Mouse (Mus musculus) adrenal gland, postnatal 4 days (tissue): ENCODE measurements around the gene Zfp3. TPM values are rescaled to one million over a fixed set of nuclear protein-coding genes. Genes with fewer than 3 reads are reported as not detected.
"Not testable (repeated sequence)": the region's sequence is repeated elsewhere in the genome, so short reads cannot be mapped to it uniquely, and the experiment has no call there.

Source experiments
- DNase-seq, 2 experiments: peaks; one replicate each; pipeline ENCODE4 v3.0.0; 2021 to 2022; ENCODE audit warnings: low spot score in 2 of 2, mixed read lengths in 2 of 2
- total RNA-seq, 2 experiments: library from RNA; stranded (reverse); gene quantifications; 2 replicates each; pipeline ENCODE4 v1.2.3; 2021

Gene Zfp3
- total RNA-seq, 2 experiments from 2014 or later: 12.9 to 13.2 TPM

DNA sequence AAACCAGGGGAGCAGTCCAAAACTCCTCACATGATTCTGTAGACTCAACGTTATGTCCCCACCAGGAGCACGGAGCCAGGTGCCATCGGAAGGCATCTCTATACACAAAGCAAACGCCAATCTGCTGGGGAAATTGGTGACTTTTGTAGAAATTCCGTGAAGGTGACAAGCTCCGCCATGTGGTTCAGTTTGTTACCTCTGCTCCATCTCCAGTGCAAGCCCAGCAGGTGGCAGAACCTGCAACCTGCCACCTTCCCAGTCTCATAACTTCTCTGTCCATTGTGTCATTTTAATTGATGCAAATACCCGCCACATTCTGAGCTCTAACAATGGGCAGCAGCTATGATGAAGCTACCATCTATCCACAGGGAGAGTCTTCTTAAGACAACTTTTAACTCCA lies 9.1 kb upstream of the Zfp3 start:
- DNase-seq: no peak

DNA sequence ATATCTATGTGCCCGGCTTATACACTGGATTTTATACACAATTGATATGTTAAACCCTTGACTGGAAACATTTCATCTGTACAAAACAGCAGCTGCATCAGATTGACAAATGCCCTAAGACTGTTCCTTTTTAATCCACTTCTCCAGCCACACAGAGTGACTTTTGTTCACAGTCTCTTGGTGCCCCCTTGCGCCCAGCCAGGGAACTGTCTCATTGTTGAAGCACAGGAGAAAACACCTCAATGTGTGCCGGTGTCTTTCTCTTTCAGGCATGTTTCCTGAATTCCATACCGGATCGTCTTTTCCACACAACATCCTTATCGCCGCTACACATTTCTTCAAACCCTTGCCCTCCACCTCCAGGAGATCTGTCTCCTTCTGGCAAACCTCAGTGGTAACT lies 8.4 kb upstream of the Zfp3 start:
- peak; percentile 43 to 65 for DNase-seq

DNA sequence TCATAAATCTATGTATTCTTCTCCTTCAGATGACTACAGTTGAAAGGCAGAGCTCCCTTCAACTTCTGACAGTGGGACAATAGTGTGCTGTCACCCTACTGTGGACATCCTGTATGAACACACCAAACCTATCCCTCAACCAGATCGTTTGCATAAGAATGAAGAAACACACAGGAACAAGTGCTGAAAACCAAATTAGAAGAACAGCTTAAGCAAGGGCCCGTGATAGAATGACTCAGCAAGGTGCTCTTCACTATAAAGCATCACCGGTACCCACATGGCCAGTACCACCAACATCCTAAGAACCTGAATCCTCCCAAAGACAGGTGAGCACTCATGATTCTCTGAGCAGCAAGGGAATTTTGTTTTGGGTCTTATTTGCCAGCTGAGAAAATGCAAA lies 3.6 kb upstream of the Zfp3 start:
- not testable (repeated sequence) for DNase-seq

DNA sequence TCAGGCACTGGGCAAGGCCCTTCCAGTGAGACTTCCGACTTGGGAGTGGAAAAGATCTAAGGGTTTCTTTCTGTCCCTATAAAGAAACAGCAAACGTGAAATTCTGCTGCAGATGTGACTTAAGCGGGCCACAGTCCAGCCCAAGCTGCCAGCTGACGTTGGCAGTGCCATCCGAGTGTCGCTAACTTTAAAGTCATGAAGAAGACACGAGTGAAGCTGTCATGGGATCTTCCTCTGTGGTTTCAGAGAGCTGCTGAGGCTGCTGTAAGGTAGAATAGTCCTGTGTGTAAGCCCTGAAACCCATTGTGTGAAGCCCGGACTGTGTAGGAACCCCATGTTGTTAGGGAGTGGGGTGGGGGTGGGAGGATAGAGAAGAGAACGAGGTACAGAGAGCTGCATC lies 1.4 kb upstream of the Zfp3 start:
- no peak for DNase-seq

DNA sequence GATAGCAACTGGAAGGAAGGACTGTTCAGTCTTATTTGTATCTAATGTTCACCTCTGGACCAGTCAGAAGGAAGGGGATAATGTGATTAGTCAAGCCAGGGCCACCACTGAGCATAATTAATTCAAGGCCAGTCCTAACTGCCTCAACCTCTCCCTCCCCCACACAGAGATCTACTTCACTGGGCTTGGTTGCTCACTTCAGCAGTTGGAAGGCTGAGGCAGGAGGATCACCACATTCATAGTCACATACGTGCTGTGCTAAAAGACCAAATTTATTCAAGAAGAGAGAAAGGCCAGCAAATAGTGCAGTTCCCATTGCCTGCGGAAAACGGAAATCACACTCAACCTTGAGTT lies 450 bp upstream of the Zfp3 start:
- no peak for DNase-seq

DNA sequence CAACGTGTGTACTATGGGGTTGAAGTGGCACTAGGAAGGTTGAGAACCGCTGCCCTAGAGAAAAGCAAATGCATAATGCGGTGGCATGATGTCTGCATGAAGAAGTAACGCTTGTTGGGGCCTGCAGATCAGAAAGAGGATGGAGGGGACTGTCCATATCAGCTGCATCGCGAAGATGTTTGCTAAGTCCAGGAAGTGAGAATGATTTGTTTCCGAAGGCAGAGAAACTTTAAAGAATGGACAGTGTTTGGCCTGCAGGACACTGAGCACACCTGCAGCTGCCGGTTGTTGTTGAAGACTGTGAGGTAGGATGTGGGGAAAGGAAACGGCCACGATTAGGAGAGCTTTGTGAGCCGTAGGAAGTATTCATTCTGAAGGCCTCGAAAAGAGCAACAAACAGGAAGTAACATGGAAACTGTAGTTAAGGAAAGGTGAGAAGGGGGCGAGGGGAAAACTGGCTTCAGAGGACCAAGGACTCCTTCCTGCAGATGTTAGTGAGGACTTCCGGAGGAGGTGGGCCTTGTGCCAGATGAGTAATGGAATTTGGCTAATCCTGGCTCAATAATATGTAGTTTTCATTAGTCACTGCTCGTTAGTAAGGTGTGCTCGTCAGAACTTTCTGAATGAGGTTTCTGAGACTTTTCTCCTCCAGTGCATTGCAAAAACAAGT lies 1.9 kb downstream of the Zfp3 start:
- DNase-seq: no peak

DNA sequence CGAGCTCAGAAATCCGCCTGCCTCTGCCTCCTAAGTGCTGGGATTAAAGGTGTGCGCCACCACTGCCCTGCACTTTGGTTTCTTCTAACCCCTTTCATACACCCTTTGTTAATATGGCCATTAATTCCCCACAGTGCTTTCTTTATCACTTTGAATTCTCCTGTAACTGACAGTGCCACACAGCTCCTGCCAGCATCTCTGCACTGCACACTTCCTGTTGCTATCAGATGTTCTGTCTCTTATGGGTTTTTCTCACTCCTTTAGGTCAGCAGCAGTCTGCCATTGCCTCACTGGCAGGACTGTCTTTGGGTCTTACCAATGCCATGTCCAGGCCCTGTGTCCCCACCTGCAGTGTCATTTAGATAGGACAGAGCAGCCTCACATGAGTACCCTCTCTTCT lies 6.8 kb downstream of the Zfp3 start:
- DNase-seq: no peak

DNA sequence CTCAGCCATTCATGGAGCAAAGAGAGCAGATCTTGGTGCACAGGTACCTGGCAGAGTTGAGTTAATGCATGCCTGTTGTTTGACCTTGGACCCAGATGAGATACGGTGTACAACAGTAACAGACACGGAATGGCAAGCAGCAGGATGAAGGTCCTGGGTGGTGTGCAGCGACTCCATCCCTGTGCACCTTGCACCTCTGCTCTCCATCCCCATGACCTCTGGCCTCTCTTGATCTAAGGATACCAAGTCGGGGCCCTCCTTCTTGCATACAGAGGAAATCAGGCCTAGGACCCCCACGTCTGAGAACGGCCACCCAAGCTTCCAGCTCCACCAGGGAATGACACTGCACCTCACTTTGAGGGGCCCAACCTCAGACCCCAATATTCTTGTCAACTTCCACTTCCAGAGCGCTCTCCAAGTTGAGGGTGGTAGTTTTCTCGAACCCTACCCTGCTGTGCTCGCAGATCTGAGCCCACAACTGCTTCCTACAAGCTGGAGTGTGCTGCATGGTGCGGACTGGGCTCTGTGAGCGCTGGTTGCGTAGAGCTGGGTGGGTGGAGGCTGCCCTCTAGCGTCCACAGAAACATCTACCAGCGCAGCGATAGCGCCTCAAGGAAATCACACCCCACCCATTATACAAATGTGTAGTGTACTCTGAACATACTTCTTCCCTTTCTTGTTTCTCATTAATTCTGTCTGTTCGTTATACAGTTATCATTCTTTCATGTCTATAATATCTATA lies 13.0 kb downstream of the Zfp3 start:
- peak; percentile 33 to 40 for DNase-seq

DNA sequence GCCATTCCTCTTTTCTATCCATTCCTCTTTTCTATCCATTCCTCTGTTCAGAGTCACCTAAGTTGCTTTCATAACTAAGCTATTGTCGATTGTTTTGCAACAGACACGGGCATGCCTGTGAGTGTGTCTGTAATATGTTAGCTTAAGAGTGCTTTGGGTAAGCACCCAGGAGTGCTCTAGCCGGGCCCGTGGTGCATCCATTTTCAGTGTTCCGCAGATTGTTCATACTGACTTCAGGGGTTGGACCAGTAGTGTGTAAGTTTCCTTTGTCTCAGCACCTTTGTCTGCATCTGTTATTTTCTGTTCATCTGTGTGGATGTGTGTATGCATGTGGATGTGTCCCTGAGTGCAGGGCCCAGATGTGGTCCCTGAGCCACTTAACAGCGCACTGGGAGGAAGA lies 13.6 kb downstream of the Zfp3 start:
- no peak for DNase-seq

DNA sequence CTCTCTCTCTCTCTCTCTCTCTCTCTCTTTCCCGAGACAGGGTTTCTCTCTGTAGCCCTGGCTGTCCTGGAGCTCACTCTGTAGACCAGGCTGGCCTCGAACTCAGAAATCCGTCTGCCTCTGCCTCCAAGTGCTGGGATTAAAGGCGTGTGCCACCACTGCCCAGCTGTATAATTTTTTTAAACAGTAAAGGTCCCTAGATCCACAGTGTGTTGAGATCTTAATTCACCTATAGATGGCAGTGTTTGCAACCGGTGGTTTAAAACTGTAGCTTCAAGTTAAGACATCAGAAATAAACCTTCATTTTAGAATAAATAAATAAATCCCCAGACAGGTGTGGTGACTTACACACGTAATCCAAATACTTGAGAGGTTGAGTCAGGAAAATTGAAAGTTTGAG lies 14.0 kb downstream of the Zfp3 start:
- not testable (repeated sequence) for DNase-seq

DNA sequence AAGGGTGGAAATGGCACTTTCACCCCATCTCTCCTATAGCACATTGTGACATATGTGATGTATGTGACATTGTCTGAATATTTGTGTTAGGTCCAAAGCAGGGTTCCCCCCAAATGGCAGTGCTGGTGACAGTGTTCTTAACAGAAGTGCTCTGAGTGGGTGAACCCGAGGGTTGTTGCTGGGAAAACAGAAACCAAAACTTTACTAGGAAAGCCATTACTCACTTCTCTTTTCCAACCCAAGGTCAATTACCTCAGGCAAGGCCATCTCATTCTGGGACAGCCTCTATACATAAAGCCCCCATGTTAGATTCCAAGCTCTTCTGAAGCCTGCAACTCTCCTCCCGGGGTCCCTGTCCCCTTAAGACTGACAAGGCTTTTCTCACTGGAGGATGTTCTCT lies 21.9 kb downstream of the Zfp3 start:
- DNase-seq: no peak

DNA sequence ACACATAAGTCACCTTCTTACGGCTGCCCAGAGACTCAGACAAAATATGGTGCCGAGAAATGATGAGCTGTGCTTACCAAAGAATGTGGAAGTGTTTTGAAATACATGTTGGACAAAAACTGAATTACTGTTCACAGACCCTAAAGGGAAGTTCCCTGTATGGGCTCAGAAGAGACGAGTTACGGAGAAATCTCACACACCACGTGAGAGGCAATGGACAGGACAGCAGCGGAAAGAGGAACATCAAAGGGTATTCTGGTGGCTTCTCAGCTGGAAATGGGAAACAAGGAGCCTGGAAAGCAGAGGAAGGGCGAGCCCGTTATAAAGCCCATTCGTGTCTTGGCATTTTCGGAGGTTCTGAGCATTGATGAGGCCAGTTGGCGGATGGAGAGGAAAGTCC lies 23.0 kb downstream of the Zfp3 start:
- DNase-seq: no peak

DNA sequence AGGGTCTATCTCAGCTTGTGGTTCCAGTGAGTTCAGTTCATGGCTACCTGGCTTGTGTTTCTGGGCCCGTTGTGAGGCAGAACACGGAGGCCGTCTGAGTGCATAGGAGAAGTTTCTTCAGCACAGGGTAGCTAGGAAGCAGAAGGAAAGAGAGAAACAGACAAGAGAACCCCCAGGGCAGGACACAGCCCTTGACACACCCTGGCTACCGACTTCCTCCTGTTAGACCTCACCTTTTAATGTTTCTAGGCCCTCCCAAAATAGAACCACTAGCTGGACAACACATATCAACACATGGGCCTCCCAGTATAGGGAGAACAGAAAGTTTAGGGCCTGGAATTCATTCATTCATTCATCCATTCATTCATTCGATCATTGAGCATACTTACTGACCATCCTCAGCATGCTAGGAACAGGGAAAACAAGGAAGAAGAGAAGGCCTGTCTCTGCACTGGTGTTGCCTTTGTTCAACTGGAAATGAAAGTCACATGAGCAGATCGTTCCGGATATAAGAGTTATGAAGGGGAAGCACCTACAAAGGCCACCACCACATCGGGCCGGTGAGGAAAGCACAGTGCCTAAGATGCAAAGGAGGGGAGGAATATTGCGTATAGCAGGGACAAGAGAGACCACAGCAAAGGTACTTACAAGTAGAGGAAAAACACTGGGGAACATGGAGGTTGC lies 25.1 kb downstream of the Zfp3 start:
- DNase-seq: no peak

DNA sequence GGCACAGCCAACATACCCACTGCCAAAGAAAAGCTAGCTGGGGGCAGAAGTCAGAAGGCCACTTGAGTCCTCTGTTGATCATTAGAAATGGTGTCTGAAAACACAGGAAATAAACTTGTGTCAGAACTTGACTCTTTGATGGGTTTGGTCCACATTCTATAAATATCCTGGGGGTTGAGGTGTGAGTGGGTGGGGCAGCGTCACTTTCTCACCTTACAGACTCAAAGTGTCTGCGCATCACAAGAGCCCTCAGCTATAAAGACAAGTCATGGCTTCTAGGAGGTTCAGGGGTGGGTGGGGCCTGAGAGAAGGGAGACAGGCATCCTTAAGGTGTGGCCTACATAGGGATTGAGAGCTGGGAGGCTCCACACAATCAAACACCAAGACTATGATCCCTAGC lies 26.4 kb downstream of the Zfp3 start:
- DNase-seq: no peak

DNA sequence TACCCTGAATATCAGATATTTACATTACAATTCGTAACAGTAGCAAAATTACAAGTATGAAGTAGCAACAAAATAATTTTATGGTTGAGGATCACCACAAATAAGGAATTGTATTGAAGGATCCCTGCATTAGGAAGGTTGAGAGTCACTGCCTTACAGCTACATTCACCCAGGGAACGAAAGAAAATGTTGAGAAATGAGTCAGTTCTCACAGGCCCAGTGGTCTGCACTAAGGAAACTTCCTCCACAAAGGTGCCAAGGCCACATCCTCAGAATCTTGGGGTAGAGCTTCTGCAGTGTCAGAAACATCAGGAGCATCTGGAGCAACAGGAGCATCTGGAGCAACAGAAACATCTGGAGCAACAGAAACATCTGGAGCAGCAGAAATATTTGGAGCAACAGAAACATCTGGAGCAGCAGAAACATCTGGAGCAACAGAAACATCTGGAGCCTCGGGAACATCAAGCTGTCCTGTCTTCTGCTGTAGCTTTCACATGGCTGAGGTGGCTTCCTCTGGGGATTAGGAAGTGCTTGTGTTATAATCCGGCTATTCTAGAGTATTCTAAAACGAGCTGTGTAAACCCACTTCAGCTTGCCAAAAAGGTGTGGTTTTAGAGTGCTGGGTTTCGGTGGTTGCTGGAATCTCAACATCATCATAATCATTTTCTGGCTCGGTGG lies 27.0 kb downstream of the Zfp3 start:
- DNase-seq: no peak

DNA sequence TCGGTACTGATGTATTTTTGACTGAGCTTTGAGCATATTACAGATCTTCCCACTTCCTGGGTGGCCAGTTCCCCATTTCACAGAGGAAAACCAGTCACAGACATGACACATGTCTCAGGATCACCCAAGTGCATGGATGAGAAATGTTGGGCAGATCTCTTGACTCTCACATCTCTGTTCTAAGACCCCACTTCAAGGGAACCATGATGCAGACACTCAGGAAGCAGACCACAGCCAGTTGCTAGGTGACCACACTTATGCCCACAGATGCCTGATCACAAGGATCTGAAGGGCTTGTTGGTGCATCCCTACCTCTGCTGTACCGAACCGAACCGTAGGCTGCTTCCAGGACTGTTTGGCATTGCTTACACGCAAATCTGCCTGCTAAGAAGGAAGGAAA lies 27.7 kb downstream of the Zfp3 start:
- no peak for DNase-seq

DNA sequence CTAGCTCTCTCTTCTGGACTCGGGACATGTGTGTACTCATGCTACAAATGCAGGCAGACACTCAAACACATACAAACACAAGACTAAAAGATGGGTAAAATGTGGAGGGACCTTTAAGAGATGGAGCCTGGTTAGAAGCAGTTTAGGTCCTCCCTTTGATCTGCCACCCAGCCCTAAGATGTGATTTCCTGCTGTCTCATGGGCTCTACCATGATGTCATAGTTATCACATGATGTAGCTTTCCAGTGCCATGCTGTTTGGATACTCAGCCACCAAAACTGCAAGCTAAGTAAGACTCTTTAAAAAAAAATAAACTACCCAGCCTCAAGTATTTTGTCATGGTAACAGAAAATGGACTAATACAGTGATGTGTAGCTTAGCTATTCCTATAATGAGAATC lies 28.4 kb downstream of the Zfp3 start:
- no peak for DNase-seq

DNA sequence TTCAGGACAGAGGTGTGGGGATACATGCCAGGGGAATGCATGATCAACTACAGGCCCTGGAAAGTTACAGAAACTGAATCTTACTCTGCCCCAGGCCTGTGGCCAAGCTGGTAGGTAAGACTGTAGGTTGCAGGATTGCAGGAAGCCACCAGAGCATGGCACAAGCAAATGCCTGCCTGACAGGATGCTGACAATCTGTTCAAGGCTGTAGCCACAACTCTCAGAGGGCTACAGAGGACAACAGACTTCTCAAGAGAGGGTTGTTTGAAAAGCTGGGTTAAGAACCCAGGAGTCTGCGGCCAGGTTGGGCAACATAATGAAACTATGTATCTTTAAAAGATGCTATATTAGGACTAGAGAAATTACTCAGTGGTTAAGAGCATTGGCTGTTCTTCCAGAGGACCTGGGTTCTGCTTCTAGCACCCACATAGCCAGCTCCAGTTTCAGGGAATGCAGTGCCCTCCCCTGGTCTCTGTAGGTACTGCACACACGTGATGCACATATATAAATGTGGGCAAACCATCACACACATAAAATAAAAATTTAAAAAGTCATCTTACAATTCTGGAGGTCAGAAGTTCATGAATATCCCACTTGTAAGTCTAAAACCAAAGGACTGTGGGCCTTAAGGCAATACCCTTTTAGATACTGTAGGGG lies 38.3 kb downstream of the Zfp3 start:
- DNase-seq: no peak

DNA sequence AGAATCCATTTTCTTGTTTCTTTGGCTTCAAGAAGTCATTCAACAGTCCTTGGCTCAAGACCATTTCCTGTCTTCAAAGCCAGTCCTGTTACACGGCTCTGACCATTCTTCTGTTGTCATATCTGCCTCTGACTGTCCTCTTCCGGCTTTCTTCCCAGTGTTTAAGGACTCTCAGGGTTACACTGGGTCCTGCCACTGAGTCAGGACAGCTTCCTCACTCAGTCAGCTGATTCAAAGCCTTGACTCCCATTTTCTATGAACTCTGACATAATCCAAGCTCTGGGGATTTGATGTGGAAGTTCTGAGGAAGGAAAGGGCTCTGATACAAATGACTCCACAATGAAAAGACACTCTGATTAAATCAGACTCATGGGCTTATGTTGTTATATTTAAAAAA lies 38.9 kb downstream of the Zfp3 start:
- DNase-seq: no peak

DNA sequence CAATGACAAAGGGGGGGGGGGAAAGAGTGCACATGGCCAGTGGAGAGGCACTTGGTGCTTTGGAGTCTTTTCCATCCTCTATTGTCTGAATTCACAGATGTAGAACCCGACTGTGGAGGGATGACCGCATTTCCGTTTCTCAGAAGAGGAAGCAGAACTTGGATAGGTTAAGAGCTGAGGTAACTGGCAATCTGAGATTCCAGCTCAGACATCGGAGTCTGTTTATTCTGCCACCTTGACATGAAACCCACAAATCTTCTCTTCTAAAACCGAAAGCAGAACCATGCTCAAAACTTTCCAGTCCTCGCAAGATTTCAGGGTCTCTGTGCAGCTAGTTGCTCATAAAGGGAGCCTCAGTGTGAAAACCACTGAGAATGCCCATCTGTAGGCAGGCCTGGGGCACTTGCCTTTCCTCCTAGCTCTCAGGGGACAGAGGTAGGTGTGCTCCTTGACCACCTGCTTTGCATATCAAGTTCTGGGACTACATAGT lies 39.7 kb downstream of the Zfp3 start:
- DNase-seq: no peak

DNA sequence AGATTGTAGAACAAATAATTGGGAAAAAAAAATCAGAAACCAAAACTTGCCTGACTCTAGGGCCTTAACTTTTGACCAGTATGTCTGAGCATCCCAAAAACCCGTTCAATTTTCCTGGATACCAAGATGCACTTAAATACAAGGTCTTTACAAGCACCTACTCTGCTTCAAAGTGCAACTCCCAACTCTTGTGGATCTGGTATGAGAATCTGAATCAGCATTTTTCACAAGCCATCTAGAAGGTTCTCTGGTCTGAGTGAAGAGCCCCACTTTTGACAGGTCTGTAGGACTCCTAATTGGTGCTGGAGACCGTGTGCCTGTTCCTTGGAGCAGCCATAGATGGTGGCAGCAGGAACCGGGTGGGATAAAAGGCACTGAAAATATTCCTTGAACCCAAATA lies 40.4 kb downstream of the Zfp3 start:
- no peak for DNase-seq
